Mouse (Mus musculus) fat pad, adult 2 months (tissue): ENCODE results near the gene Pkig.

ENCODE experiments used
- DNase-seq: peaks from one replicate; pipeline ENCODE4 v3.0.0-alpha.2; 2011; ENCODE audit warnings: low read depth, low spot score; ENCODE audit errors: extremely low read depth

Pkig gene

GRCm38 (mm10) chr2:163744801-163745570, 86.8 kb downstream of the Pkig start:
- DNase-seq: no peak

- no peak for DNase-seq
These were observed 91.7 kb downstream of the Pkig start, which contains the start of gene Ada for GRCm38 (mm10) chr2:163749647-163750611. TSS of gene Ada (minus strand) at chr2:163750239.

- DNase-seq: no peak
These were observed 96.0 kb downstream of the Pkig start for GRCm38 (mm10) chr2:163754228-163754627.

GRCm38 (mm10) chr2:163756723-163757122, 98.5 kb downstream of the Pkig start:
- DNase-seq: peak; percentile 8

- DNase-seq: no peak
These were observed 100.0 kb downstream of the Pkig start for GRCm38 (mm10) chr2:163758146-163758545.

- no peak for DNase-seq
These were observed 102.4 kb downstream of the Pkig start for GRCm38 (mm10) chr2:163760589-163760988.

GRCm38 (mm10) chr2:163761402-163761801, 103.2 kb downstream of the Pkig start:
- DNase-seq: no peak

- no peak for DNase-seq
These were observed 108.1 kb downstream of the Pkig start for GRCm38 (mm10) chr2:163766261-163766660.

- no peak for DNase-seq
These were observed 108.7 kb downstream of the Pkig start for GRCm38 (mm10) chr2:163766890-163767289.

GRCm38 (mm10) chr2:163770731-163771130, 112.5 kb downstream of the Pkig start:
- no peak for DNase-seq
